Mouse (Mus musculus) kidney, adult 18-20 months (tissue): ENCODE measurements around the gene Rcn2.

Experiments
- DNase-seq: peaks from one replicate; pipeline ENCODE4 v3.0.0; 2021

Gene Rcn2

DNA sequence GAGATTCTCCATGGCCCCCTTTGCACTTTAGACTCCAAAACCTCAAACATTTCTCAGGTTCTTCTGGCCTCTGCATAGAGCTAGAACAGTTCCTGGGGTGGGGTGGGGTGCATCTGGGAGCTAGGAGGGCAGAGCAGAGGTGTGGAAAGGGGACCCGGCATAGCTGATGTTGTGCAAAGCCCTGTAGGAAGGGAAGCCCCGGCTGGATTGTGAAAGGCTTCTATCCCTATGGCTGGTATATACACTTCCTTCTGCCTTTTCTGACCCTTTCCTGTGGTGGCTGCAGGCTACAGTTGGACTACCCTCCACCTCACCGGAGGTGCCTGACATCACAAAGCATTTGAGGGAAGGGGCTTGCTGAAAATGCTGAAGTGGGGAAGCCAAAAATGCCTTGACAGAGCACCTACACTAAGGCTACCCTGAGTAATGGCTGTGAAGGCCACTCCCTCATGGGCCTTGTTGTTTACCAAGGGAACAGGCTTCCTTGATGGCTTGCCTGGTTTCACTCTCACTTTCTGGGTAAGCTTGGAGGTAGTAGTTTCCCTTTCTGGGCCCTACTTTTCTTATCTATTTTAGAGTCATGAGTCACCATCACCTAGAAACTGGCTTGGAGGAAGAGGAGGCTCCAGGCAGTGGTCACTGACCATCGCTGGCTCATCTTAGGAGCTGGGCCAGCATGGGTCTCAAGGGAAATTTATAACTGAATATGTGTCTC is 56.1 kb downstream of the Rcn2 start:
- DNase-seq, result no peak

DNA sequence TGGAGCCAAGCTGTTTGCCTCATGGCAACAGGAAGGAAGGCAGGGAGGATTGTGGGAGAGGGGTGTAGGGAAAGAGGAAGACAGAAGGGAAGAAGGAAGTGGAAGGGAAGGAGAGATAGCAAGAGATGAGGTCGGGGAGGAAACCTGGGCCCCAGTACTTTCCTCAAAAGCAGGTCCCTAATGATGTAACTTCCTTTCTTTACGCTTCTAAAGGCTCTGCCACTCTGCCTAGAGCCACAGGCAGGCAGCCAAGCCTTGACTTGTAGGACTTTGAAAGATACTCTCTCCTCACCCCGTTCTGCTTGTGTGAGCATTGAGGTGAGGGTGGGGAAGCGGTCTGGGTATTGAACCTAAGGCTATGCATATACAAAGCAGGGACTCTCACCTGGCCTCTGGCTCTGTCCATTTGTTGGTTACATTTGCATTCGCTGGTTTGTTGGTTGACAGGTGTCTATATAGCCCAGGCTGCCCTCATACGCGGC is 58.4 kb downstream of the Rcn2 start:
- DNase-seq, result no peak

- no peak for DNase-seq
These were observed 59.4 kb downstream of the Rcn2 start for GRCm38 (mm10) chr9:56101022-56101421.

DNA sequence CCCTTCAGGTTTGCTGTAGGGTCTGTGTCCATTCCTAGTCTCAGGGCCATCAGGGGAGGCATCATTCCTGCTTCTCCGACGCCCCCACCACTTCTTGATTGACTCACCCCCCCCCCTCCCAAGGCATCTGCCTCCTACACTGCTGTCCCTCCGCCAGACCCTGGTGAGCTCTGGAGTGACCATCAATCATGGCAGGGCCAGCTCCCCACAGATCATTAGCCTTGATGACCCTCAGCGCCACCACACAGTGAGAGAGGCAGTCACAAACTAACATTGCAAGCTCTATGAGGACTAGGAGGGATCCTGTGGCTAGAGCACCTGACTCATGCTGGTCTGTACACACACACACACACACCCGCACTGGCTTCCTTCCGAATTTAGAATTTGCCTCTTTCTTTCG is 63.3 kb downstream of the Rcn2 start:
- DNase-seq, result no peak

- DNase-seq, result no peak
These were observed 64.8 kb downstream of the Rcn2 start for GRCm38 (mm10) chr9:56106274-56107072.

GRCm38 (mm10) chr9:56107527-56107926 is 65.9 kb downstream of the Rcn2 start:
- DNase-seq, result no peak

- DNase-seq, result no peak
These were observed 66.5 kb downstream of the Rcn2 start for GRCm38 (mm10) chr9:56108174-56108573.
